Mouse (Mus musculus) stomach, postnatal 0 days (tissue): ENCODE measurements around the gene Arap1. TPM values are rescaled to one million over a fixed set of nuclear protein-coding genes. Genes with fewer than 3 reads are reported as not detected.

Experiments used
- ATAC-seq: fragments of 200-750 bp; cut with Nextera tagmentation; 2 replicates; pipeline ENCODE4 v1.8.0; 2017; ENCODE audit not compliant: low FRiP score, low TSS enrichment
- DNase-seq: peaks from one replicate; pipeline ENCODE4 v3.0.0-alpha.2; 2016; ENCODE audit warnings: low spot score
- H3K27ac ChIP-seq: fragments of 300-500 bp; sonication (generic); replicated peaks from 2 replicates; pipeline ENCODE4 v1.5.1; 2014; ENCODE audit warnings: mild to moderate bottlenecking, control low read depth
- H3K27me3 ChIP-seq: fragments of 300-500 bp; sonication (generic); 2 replicates; pipeline ENCODE4 v1.6.1; 2014; ENCODE audit warnings: low read length; ENCODE audit not compliant: control insufficient read depth, insufficient read depth
- H3K36me3 ChIP-seq: fragments of 300-500 bp; sonication (generic); 2 replicates; pipeline ENCODE4 v1.6.1; 2014; ENCODE audit warnings: low read length, mixed read lengths; ENCODE audit not compliant: control insufficient read depth, insufficient read depth
- H3K4me1 ChIP-seq: fragments of 300-500 bp; sonication (generic); replicated peaks from 2 replicates; pipeline ENCODE4 v1.6.1; 2014; ENCODE audit warnings: antibody characterized with exemption; ENCODE audit not compliant: control insufficient read depth, insufficient read depth
- H3K4me2 ChIP-seq: fragments of 300-500 bp; sonication (generic); replicated peaks from 2 replicates; pipeline ENCODE4 v1.6.1; 2014; ENCODE audit warnings: low read depth, mild to moderate bottlenecking, control low read depth, moderate library complexity
- H3K4me3 ChIP-seq: fragments of 300-500 bp; sonication (generic); 2 replicates; pipeline ENCODE4 v1.5.1; 2014; ENCODE audit warnings: low read depth, low read length, control low read depth
- H3K9ac ChIP-seq: fragments of 300-500 bp; sonication (generic); 2 replicates; pipeline ENCODE4 v1.6.1; 2014; ENCODE audit warnings: mild to moderate bottlenecking, low read length, control low read depth, mixed read lengths
- H3K9me3 ChIP-seq: fragments of 300-500 bp; sonication (generic); 2 replicates; pipeline ENCODE4 v1.6.1; 2016; ENCODE audit warnings: low read length; ENCODE audit not compliant: control insufficient read depth
- CTCF ChIP-seq: IDR thresholded peaks from 2 replicates; pipeline ENCODE4 v1.5.1; 2016; ENCODE audit warnings: antibody characterized with exemption, low read depth, mild to moderate bottlenecking, moderate library complexity
- EP300 ChIP-seq: optimal IDR thresholded peaks from 2 replicates; pipeline ENCODE3; 2016; ENCODE audit warnings: antibody characterized with exemption
- WGBS: fragments of 180-500 bp; shearing (Covaris S2); extraction: QIAGEN DNeasy Blood & Tissue Kit; methylation state at CpG from one replicate; pipeline ENCODE4 v1.1.7; 2014; 5-methylcytosine and 5-hydroxymethylcytosine counted together
- polyA plus RNA-seq: library from polyadenylated mRNA; unstranded; fragments of >200 nt; fragmentation: Nextera tagmentation; extraction: Ambion mirVana; gene quantifications from 2 replicates; pipeline ENCODE4 v1.2.1, GENCODE M21; 2015

Arap1 gene
- polyA plus RNA-seq, 1 experiment from 2014 or later: 37.2 TPM

DNA sequence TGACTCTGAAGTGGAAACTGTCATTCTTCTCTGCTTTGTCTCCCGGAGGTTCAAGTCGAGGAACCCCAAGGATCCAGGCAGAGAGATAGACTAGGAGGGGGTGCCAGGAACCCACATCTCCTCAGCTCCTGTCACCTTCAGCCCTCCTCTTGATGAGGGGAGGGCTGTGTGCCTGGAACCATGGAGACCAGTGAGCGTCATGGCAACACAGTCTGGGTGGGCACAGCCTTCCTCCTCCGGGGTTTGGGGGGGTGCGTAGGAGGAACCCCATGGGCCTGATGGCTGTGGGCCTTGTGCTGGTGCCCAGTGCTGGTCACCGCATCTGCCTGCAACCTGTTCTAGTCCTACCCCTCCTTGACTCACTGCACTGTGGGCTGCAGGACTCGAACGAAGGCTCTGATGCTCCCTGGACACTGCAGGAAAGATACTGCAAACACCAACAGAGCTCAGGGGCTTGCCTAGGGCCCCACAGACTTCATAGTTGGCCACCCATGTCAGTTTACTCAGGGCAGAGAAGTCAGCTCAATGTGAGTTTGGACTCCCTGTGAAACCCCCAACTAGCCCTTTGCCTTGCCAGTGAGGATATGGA lies 67.7 kb downstream of the Arap1 start:
- Histone ChIP-seq H3K4me1 (no peaks in the 10 kb centered on the region), H3K27ac (no peak overlapping the region), H3K27me3 (no peaks in the 10 kb centered on the region), H3K9ac (no peak overlapping the region), H3K9me3 (no peaks in the 10 kb centered on the region), H3K36me3 (peaks cover 3% of the 10 kb centered on the region; the same call in 1 of the 2 replicates), H3K4me3 (no peak overlapping the region), H3K4me2 (no peak overlapping the region)
- 27% methylated on average over 8 of the region's 8 CpGs for WGBS
- ATAC-seq (no peak), DNase-seq (no peak)
- no peak for TF ChIP-seq EP300
- no peak for TF ChIP-seq CTCF

GRCm38 (mm10) chr7:101416391-101416790 lies 68.5 kb downstream of the Arap1 start:
- WGBS: 30% methylated on average over 5 of the region's 5 CpGs
- no peak overlapping the region for H3K9ac ChIP-seq
- H3K4me3 ChIP-seq: no peak overlapping the region
- no peaks in the 10 kb centered on the region for H3K9me3 ChIP-seq
- TF ChIP-seq CTCF: no peak
- no peak for TF ChIP-seq EP300
- H3K27me3 ChIP-seq: no peaks in the 10 kb centered on the region
- DNase-seq (no peak), ATAC-seq (no peak)
- peaks cover 3% of the 10 kb centered on the region; the same call in 1 of the 2 replicates for H3K36me3 ChIP-seq
- H3K4me2 ChIP-seq: no peak overlapping the region
- no peak overlapping the region for H3K27ac ChIP-seq
- H3K4me1 ChIP-seq: no peaks in the 10 kb centered on the region

DNA sequence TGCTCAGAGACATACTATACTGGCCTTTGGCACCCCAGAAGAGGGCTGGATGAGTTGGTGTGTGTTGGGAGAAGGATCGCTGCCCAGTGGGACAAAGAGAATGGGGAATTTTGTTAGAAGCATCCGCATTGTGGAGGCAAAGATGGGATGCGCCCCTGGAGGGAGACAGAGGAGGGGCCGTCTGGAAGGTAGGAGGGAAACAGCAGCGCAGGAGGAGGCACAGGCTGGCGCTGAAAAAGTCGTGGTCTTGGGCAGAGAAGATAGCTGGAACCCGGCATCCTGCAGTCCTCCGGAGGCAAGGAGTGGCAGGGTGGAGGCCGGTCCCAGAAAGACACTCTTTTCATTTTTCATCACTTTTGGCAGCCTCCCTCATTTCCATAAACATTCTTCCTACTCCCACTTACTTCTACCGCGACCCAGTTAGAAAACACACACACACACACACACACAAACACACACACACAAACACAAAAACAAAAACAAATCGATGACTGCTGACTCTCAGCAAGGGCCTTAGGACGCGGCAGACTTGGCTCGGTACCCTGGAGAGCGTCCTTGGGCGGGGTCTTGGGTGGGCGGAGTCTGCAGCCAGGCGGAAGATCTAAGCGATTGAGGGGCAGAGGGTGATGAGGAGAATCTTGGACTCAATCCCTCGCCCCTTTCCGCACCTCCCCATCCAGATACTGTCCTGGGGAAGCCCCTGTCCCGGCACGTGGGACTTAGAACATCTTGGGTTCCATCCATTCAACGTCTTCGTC lies 71.3 kb downstream of the Arap1 start:
- no peak overlapping the region for H3K4me3 ChIP-seq
- H3K4me2 ChIP-seq: no peak overlapping the region
- no peaks in the 10 kb centered on the region for H3K36me3 ChIP-seq
- no peaks in the 10 kb centered on the region for H3K27me3 ChIP-seq
- WGBS: 5% methylated on average over 27 of the region's 27 CpGs
- DNase-seq (no peak), ATAC-seq (no peak)
- H3K27ac ChIP-seq: no peak overlapping the region
- no peaks in the 10 kb centered on the region for H3K4me1 ChIP-seq
- TF ChIP-seq CTCF (no peak), EP300 (no peak)
- H3K9ac ChIP-seq: no peak overlapping the region
- no peaks in the 10 kb centered on the region for H3K9me3 ChIP-seq

- no peak for ATAC-seq
Observed at GRCm38 (mm10) chr7:101421529-101421928, 73.7 kb downstream of the Arap1 start, which contains the start of gene Pde2a. Gene Pde2a (plus strand): TSS chr7:101421691.

GRCm38 (mm10) chr7:101422069-101422468 lies 74.2 kb downstream of the Arap1 start:
- DNase-seq (peak; percentile 37), ATAC-seq (peak; percentile 28; the same call in 1 of the 2 replicates)
- Histone ChIP-seq H3K27ac (no peak overlapping the region), H3K27me3 (no peaks in the 10 kb centered on the region), H3K4me3 (no peak overlapping the region), H3K36me3 (no peaks in the 10 kb centered on the region), H3K9me3 (no peaks in the 10 kb centered on the region), H3K9ac (no peak overlapping the region), H3K4me1 (no peaks in the 10 kb centered on the region), H3K4me2 (no peak overlapping the region)
- 35% methylated on average over 3 of the region's 3 CpGs for WGBS
- no peak for TF ChIP-seq CTCF
- no peak for TF ChIP-seq EP300

More at GRCm38 (mm10) chr7:101421529-101421928, 73.7 kb downstream of the Arap1 start, which contains the start of gene Pde2a:
- no peak for DNase-seq
- no peaks in the 10 kb centered on the region for H3K9me3 ChIP-seq
- no peak within 1 kb of the TSS for H3K4me2 ChIP-seq
- 17% methylated on average over 6 of the region's 6 CpGs for WGBS
- H3K27ac ChIP-seq: no peak within 1 kb of the TSS
- TF ChIP-seq EP300 (no peak), CTCF (no peak)
- H3K4me3 ChIP-seq: no peak within 1 kb of the TSS
- no peak within 1 kb of the TSS for H3K9ac ChIP-seq
- no peaks in the 10 kb centered on the region for H3K36me3 ChIP-seq
- H3K27me3 ChIP-seq: no peaks in the 10 kb centered on the region
- H3K4me1 ChIP-seq: no peaks in the 10 kb centered on the region

GRCm38 (mm10) chr7:101422646-101423045 lies 74.8 kb downstream of the Arap1 start:
- ATAC-seq (no peak), DNase-seq (no peak)
- no peaks in the 10 kb centered on the region for H3K27me3 ChIP-seq
- H3K4me2 ChIP-seq: no peak overlapping the region
- no peak overlapping the region for H3K9ac ChIP-seq
- no peaks in the 10 kb centered on the region for H3K4me1 ChIP-seq
- H3K4me3 ChIP-seq: no peak overlapping the region
- TF ChIP-seq EP300 (no peak), CTCF (no peak)
- no peaks in the 10 kb centered on the region for H3K36me3 ChIP-seq
- H3K27ac ChIP-seq: no peak overlapping the region
- WGBS: 88% methylated on average over 8 of the region's 8 CpGs
- no peaks in the 10 kb centered on the region for H3K9me3 ChIP-seq
